Mouse (Mus musculus): Measurements from ENCODE around the gene Cacna1a. TPM values are rescaled to one million over a fixed set of nuclear protein-coding genes. Genes with fewer than 3 reads are reported as not detected.

Cacna1a gene
- total and polyA plus RNA-seq, 2 experiments from 2014 or later: 15.4 to 134 TPM

DNA sequence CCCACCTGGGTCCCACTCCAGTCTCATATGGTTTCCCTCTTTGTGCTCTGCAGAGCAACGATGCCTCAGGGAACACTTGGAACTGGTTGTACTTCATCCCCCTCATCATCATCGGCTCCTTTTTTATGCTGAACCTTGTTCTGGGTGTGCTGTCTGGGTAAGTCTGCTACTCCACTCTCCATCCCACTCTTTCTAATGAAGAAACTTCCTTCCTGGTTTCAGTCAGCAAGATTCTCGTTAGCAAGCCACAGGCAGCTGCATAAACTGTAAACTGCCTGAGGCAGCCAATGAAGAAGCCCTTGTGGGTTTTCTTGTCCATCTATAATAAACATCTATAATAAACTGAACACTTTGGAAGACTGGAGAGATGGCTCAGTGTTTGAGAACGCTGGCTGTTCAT, 145.1 kb downstream of the Cacna1a start:
- no peak overlapping the region for H3K4me3 ChIP-seq (ENCODE audit: low read depth, low read length)
- H3K4me1 ChIP-seq (ENCODE audit: insufficient read depth, low read length): no peaks in the 10 kb centered on the region
- 87% methylated on average over 4 of the region's 4 CpGs for WGBS
- no peaks in the 10 kb centered on the region for H3K9me3 ChIP-seq (ENCODE audit: low read length)
- H3K27me3 ChIP-seq (ENCODE audit: insufficient read depth, low read length): no peaks in the 10 kb centered on the region
- no peak for ATAC-seq (ENCODE audit: low FRiP score)
- peaks cover 57% of the 10 kb centered on the region for H3K36me3 ChIP-seq (ENCODE audit: insufficient read depth, low read length)
- no peak for DNase-seq (ENCODE audit: low spot score)
- no peak overlapping the region for H3K27ac ChIP-seq (ENCODE audit: low read depth, low read length)
- no peak for TF ChIP-seq CTCF (IDR thresholded peaks at IDR 0.05)
- H3K4me2 ChIP-seq (ENCODE audit: low read depth, low read length, poor library complexity, severe bottlenecking): no peak overlapping the region
- no peak overlapping the region for H3K9ac ChIP-seq (replicated peaks; ENCODE audit: low read length, poor library complexity, severe bottlenecking)

GRCm38 (mm10) chr8:84536917-84537316, 148.7 kb downstream of the Cacna1a start:
- no peak overlapping the region for H3K9ac ChIP-seq (replicated peaks; ENCODE audit: low read length, poor library complexity, severe bottlenecking)
- no peaks in the 10 kb centered on the region for H3K9me3 ChIP-seq (ENCODE audit: low read length)
- H3K36me3 ChIP-seq (ENCODE audit: insufficient read depth, low read length): peaks cover 68% of the 10 kb centered on the region
- no peaks in the 10 kb centered on the region for H3K27me3 ChIP-seq (ENCODE audit: insufficient read depth, low read length)
- peak; percentile 44 for TF ChIP-seq CTCF (IDR thresholded peaks at IDR 0.05)
- H3K4me3 ChIP-seq (ENCODE audit: low read depth, low read length): no peak overlapping the region
- DNase-seq (ENCODE audit: low spot score) (no peak), ATAC-seq (ENCODE audit: low FRiP score) (no peak)
- H3K4me2 ChIP-seq (ENCODE audit: low read depth, low read length, poor library complexity, severe bottlenecking): no peak overlapping the region
- H3K4me1 ChIP-seq (ENCODE audit: insufficient read depth, low read length): no peaks in the 10 kb centered on the region
- H3K27ac ChIP-seq (ENCODE audit: low read depth, low read length): no peak overlapping the region
- 80% methylated on average over 5 of the region's 5 CpGs for WGBS

- DNase-seq (ENCODE audit: low spot score) (no peak), ATAC-seq (ENCODE audit: low FRiP score) (no peak)
- H3K9me3 ChIP-seq (ENCODE audit: low read length): no peaks in the 10 kb centered on the region
- 64% methylated on average over 6 of the region's 6 CpGs for WGBS
- H3K4me1 ChIP-seq (ENCODE audit: insufficient read depth, low read length): no peaks in the 10 kb centered on the region
- no peak overlapping the region for H3K9ac ChIP-seq (replicated peaks; ENCODE audit: low read length, poor library complexity, severe bottlenecking)
- H3K36me3 ChIP-seq (ENCODE audit: insufficient read depth, low read length): peaks cover 59% of the 10 kb centered on the region
- H3K4me3 ChIP-seq (ENCODE audit: low read depth, low read length): no peak overlapping the region
- H3K4me2 ChIP-seq (ENCODE audit: low read depth, low read length, poor library complexity, severe bottlenecking): no peak overlapping the region
- H3K27me3 ChIP-seq (ENCODE audit: insufficient read depth, low read length): no peaks in the 10 kb centered on the region
- no peak overlapping the region for H3K27ac ChIP-seq (ENCODE audit: low read depth, low read length)
- TF ChIP-seq CTCF (IDR thresholded peaks at IDR 0.05): no peak
Observed at GRCm38 (mm10) chr8:84539376-84539775, 151.1 kb downstream of the Cacna1a start.

DNA sequence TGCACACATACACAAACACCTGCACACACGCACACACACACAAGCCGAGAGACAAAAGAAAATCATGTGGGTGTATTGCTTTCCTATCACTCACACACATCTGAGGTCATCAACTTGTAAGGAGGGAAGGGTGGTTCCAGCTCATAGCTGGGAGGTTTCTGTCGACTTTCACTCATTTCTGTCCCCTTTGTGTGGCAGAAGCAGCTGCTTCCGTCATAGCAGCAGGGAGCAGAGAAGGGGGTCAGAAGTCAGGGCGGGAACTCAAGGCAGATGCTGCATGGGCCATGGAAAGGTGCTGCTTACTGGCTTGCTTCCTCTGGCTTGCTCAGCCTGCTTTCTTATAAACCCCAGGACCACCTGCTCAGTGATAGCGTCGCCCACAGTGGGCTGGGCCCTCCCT, 154.2 kb downstream of the Cacna1a start:
- Histone ChIP-seq H3K36me3 (ENCODE audit: insufficient read depth, low read length) (peaks cover 50% of the 10 kb centered on the region), H3K4me2 (ENCODE audit: low read depth, low read length, poor library complexity, severe bottlenecking) (no peak overlapping the region), H3K9me3 (ENCODE audit: low read length) (no peaks in the 10 kb centered on the region), H3K4me3 (ENCODE audit: low read depth, low read length) (no peak overlapping the region), H3K27ac (ENCODE audit: low read depth, low read length) (no peak overlapping the region), H3K4me1 (ENCODE audit: insufficient read depth, low read length) (no peaks in the 10 kb centered on the region), H3K27me3 (ENCODE audit: insufficient read depth, low read length) (no peaks in the 10 kb centered on the region), H3K9ac (replicated peaks; ENCODE audit: low read length, poor library complexity, severe bottlenecking) (no peak overlapping the region)
- DNase-seq (ENCODE audit: low spot score) (no peak), ATAC-seq (ENCODE audit: low FRiP score) (no peak)
- 70% methylated on average over 7 of the region's 7 CpGs for WGBS
- no peak for TF ChIP-seq CTCF (IDR thresholded peaks at IDR 0.05)

GRCm38 (mm10) chr8:84545522-84545921, 157.3 kb downstream of the Cacna1a start:
- ATAC-seq (ENCODE audit: low FRiP score) (no peak), DNase-seq (ENCODE audit: low spot score) (no peak)
- Histone ChIP-seq H3K27ac (ENCODE audit: low read depth, low read length) (no peak overlapping the region), H3K4me1 (ENCODE audit: insufficient read depth, low read length) (no peaks in the 10 kb centered on the region), H3K4me3 (ENCODE audit: low read depth, low read length) (no peak overlapping the region), H3K36me3 (ENCODE audit: insufficient read depth, low read length) (peaks cover 39% of the 10 kb centered on the region), H3K9ac (replicated peaks; ENCODE audit: low read length, poor library complexity, severe bottlenecking) (no peak overlapping the region), H3K27me3 (ENCODE audit: insufficient read depth, low read length) (no peaks in the 10 kb centered on the region), H3K4me2 (ENCODE audit: low read depth, low read length, poor library complexity, severe bottlenecking) (no peak overlapping the region), H3K9me3 (ENCODE audit: low read length) (no peaks in the 10 kb centered on the region)
- WGBS: 84% methylated on average over 3 of the region's 3 CpGs
- no peak for TF ChIP-seq CTCF (IDR thresholded peaks at IDR 0.05)

DNA sequence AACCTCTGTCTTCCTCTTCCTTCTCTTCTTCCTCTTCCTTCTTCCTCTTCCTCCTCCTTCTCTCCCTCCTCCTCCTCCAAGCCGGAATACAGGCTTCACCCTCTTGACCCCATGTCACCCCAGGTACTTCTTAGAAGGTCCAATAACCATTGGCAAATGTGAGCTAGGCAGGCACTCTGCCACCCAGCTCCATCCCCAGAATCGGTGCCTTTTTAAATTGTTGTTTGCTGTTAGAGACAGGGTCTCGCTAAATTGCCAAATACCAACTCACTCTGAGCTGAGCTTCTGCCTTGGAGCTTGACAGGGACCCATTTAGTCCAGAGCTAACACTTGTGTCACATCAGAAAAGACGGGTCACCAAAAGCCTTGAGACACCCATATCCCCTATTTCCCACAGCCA, 164.2 kb downstream of the Cacna1a start:
- H3K27me3 ChIP-seq (ENCODE audit: insufficient read depth, low read length): peaks cover 7% of the 10 kb centered on the region; the same call in 1 of the 2 replicates
- TF ChIP-seq CTCF (IDR thresholded peaks at IDR 0.05): no peak
- no peaks in the 10 kb centered on the region for H3K9me3 ChIP-seq (ENCODE audit: low read length)
- H3K36me3 ChIP-seq (ENCODE audit: insufficient read depth, low read length): peaks cover 32% of the 10 kb centered on the region
- H3K27ac ChIP-seq (ENCODE audit: low read depth, low read length): no peak overlapping the region
- no peaks in the 10 kb centered on the region for H3K4me1 ChIP-seq (ENCODE audit: insufficient read depth, low read length)
- WGBS: 89% methylated on average over 4 of the region's 4 CpGs
- no peak overlapping the region for H3K9ac ChIP-seq (replicated peaks; ENCODE audit: low read length, poor library complexity, severe bottlenecking)
- ATAC-seq (ENCODE audit: low FRiP score) (no peak), DNase-seq (ENCODE audit: low spot score) (no peak)
- no peak overlapping the region for H3K4me3 ChIP-seq (ENCODE audit: low read depth, low read length)
- H3K4me2 ChIP-seq (ENCODE audit: low read depth, low read length, poor library complexity, severe bottlenecking): no peak overlapping the region
